Mouse (Mus musculus): ENCODE measurements around the gene Lrrc61.

The Lrrc61 gene

GRCm38 (mm10) chr6:48591871-48592270 is 37.3 kb downstream of the Lrrc61 start:
- DNase-seq (ENCODE audit: low spot score in 2 of 2): no peak

- peak; percentile 47 to 78 for DNase-seq (ENCODE audit: low spot score in 2 of 2)
Observed at GRCm38 (mm10) chr6:48593158-48594042, 38.8 kb downstream of the Lrrc61 start, which contains the start of the genes Repin1 and Gm44965. Gene Repin1, plus strand, starts transcription at chr6:48593883. Gene Gm44965, plus strand, starts transcription at chr6:48593941.

GRCm38 (mm10) chr6:48594043-48594738 is 39.6 kb downstream of the Lrrc61 start:
- DNase-seq (ENCODE audit: low spot score in 2 of 2): peak in 1 of 2 experiments; percentile 12

- no peak for DNase-seq (ENCODE audit: low spot score in 2 of 2)
Observed at GRCm38 (mm10) chr6:48595278-48595677, 40.7 kb downstream of the Lrrc61 start.

GRCm38 (mm10) chr6:48596545-48597232 is 42.1 kb downstream of the Lrrc61 start:
- DNase-seq (ENCODE audit: low spot score in 2 of 2): peak in 1 of 2 experiments; percentile 15

- no peak for DNase-seq (ENCODE audit: low spot score in 2 of 2)
Observed at GRCm38 (mm10) chr6:48597233-48597625, 42.6 kb downstream of the Lrrc61 start.

- DNase-seq (ENCODE audit: low spot score in 2 of 2): no peak
Observed at GRCm38 (mm10) chr6:48600594-48600993, 46.0 kb downstream of the Lrrc61 start.

- DNase-seq (ENCODE audit: low spot score in 2 of 2): peak; percentile 81 to 92
Observed at GRCm38 (mm10) chr6:48601271-48602079, 46.9 kb downstream of the Lrrc61 start, which contains the start of gene Zfp775. Gene Zfp775, plus strand, starts transcription at chr6:48602063.

GRCm38 (mm10) chr6:48602080-48602741 is 47.6 kb downstream of the Lrrc61 start:
- DNase-seq (ENCODE audit: low spot score in 2 of 2): no peak

GRCm38 (mm10) chr6:48608124-48608523 is 53.5 kb downstream of the Lrrc61 start:
- no peak for DNase-seq (ENCODE audit: low spot score in 2 of 2)

GRCm38 (mm10) chr6:48609512-48609911 is 54.9 kb downstream of the Lrrc61 start:
- no peak for DNase-seq (ENCODE audit: low spot score in 2 of 2)

- no peak for DNase-seq (ENCODE audit: low spot score in 2 of 2)
Observed at GRCm38 (mm10) chr6:48610657-48611056, 56.1 kb downstream of the Lrrc61 start.

GRCm38 (mm10) chr6:48613464-48613863 is 58.9 kb downstream of the Lrrc61 start:
- DNase-seq (ENCODE audit: low spot score in 2 of 2): no peak

- DNase-seq (ENCODE audit: low spot score in 2 of 2): no peak
Observed at GRCm38 (mm10) chr6:48614756-48615155, 60.2 kb downstream of the Lrrc61 start.

GRCm38 (mm10) chr6:48620031-48620430 is 65.4 kb downstream of the Lrrc61 start:
- DNase-seq (ENCODE audit: low spot score in 2 of 2): no peak
